Mouse (Mus musculus) bone marrow macrophage, adult 2 months (primary cell): ENCODE measurements around the gene Slain2. TPM values are rescaled to one million over a fixed set of nuclear protein-coding genes. Genes with fewer than 3 reads are reported as not detected.

Experiments used
- H3K27ac ChIP-seq: 2 replicates; pipeline ENCODE4 v1.5.1; 2012; ENCODE audit warnings: low read depth, low read length; ENCODE audit not compliant: insufficient read depth
- H3K4me1 ChIP-seq: 2 replicates; pipeline ENCODE4 v1.6.1; 2012; ENCODE audit warnings: low read length; ENCODE audit not compliant: control insufficient read depth, insufficient read depth
- H3K4me3 ChIP-seq: 2 replicates; pipeline ENCODE4 v1.5.1; 2012; ENCODE audit warnings: mild to moderate bottlenecking, low read length, moderate library complexity; ENCODE audit not compliant: insufficient read depth
- CTCF ChIP-seq: IDR thresholded peaks from 2 replicates; pipeline ENCODE4 v1.5.1; 2012; ENCODE audit warnings: low read depth, mild to moderate bottlenecking, low read length, moderate library complexity
- POLR2A ChIP-seq: IDR thresholded peaks from 2 replicates; pipeline ENCODE4 v1.6.1; 2012; ENCODE audit warnings: mild to moderate bottlenecking, low read depth, low read length, borderline replicate concordance
- polyA plus RNA-seq: library from polyadenylated mRNA; stranded (reverse); fragments of >200 nt; gene quantifications from 2 replicates; pipeline ENCODE4 v1.2.4, GENCODE M21; 2012; ENCODE audit not compliant: missing spikeins, insufficient read depth, insufficient read length

Gene Slain2
- polyA plus RNA-seq, 1 experiment = 39.0 TPM

DNA sequence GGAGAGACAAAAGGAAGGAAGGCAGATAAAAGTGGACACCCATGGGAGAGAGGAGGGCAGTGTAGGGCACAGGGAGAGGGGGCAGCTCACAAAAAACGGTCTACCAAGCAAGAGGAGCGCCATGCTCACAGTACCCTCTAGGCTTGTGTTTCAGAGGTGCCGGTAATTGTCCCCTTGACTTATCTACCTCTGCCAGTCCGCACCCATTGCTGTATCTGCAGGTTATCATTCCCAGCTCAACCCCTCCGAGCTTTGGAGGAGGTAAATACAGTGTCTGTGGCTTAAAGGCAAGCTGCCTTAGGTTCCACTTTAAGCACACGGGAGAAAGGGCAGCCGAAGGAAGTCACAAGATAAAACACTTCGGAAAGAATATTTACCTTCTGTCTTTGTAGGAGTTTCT, 14.8 kb upstream of the Slain2 start:
- Histone ChIP-seq H3K27ac (no peak overlapping the region), H3K4me1 (peaks cover 12% of the 10 kb centered on the region), H3K4me3 (no peak overlapping the region)
- TF ChIP-seq CTCF (no peak), POLR2A (no peak)

DNA sequence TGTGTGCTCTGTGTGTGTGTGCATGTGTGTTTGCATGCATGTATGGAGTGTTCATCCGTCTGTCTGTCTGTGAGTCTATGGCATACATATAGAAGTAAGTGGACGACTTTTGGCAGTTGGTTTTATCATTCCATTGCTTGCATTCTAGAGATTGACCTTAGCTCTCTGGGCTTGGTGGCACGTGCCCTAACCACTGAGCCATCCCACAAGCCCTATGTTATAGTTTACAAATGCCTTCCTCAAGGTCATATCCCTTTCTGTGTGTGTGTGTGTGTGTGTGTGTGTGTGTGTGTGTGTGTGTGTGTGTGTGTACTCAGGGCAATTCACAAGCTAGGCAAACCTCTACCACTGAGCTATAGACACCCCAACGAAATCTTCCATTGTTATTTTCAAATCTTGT, 12.2 kb upstream of the Slain2 start:
- peaks cover 17% of the 10 kb centered on the region for H3K4me1 ChIP-seq
- H3K27ac ChIP-seq = no peak overlapping the region
- TF ChIP-seq CTCF (no peak), POLR2A (no peak)
- H3K4me3 ChIP-seq = no peak overlapping the region

DNA sequence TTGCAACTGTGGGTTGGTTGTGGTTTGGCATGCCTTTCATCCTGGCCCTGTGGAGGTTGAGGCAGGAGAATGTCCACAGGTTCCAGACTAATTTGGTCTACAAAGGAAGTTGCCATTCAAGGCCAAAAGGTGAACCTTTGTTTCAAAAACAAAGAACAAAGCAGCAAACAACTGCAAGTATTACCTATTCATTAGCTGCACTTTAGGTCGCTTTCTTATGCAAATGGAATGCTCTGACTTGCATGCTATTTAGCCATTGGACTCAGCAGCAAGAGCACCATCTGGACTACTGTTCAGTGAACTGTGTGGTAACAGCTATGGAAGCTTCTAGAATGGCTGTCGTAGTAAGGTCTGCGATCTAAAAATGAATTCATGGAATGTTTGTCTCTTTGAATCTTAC, 11.8 kb upstream of the Slain2 start:
- Histone ChIP-seq H3K4me1 (peaks cover 14% of the 10 kb centered on the region), H3K4me3 (no peak overlapping the region), H3K27ac (no peak overlapping the region)
- TF ChIP-seq CTCF = no peak
- TF ChIP-seq POLR2A = no peak

DNA sequence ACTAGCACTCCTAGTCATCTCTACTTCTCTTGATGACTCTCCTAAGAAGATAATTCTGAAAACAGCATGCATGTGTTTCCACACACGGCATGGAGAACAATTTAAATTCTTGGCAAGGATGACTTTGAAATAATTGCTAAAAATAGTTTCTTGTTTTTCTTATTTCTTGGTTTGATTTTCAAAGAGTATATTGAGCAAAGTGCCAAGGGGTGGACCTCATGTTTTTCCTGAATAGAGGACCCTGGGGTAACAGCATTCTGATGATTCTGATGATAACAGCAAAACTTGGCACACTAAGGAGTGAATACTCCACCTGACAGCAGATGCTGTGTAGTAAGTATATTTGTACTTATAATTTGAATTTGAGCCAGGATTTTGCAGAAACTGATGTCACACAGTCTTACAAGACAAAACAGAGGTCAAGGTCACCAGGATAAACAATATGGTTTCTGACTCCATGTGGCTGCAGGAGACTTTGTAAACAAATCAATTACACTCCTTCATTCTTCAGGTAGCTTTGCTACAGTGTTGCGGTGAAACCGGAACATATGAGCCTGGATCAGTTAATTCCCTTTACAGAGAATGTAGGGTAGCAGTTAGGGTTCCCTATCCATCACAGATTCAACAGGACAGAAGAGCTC, 11.1 kb upstream of the Slain2 start:
- Histone ChIP-seq H3K4me1 (peaks cover 16% of the 10 kb centered on the region), H3K27ac (no peak overlapping the region), H3K4me3 (no peak overlapping the region)
- no peak for TF ChIP-seq POLR2A
- no peak for TF ChIP-seq CTCF

DNA sequence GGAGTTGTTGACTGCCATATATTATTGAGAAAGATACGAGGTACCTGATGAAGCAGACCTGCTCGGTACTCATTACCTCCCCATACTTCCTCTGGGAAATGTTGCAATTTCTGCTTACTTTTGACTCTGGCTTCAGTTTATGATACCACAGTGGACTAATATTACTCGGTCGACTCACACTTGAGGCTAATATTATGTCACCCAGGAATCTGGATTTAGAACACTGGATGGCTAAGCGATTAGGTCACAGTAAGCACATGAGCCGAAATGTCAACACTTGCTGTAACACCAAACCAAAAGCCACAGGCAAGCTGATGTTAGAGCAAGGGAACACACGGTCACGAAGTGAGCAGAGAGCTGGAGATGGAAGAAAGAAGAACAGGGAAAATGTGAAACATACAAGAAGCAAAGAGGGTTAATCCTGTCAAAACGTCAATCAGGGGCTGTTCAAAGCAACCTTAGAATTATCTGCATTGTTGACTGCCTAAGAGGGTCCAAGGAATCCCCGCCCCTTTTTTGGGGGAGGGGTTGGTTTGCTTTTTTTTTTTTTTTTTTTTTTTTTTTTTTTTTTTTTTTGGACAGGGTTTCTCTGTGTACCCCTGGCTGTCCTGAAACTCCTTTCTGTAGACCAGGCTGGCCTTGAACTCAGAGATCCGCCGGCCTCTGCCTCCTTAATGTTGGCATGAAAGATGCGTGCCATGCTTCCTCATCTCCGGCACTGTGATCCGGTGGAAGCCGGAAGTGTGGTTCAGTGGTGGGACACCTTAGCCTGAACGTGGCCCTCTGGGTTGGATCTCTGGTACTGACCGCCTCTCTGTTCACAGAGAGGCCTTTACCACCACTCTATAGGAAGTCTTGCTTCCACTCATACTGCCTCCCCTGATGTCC, 9.0 kb upstream of the Slain2 start:
- TF ChIP-seq CTCF (no peak), POLR2A (no peak)
- H3K4me1 ChIP-seq = peaks cover 21% of the 10 kb centered on the region
- H3K27ac ChIP-seq = peak overlapping the region; percentile 26
- peak overlapping the region; percentile 6; the same call in 1 of the 2 replicates for H3K4me3 ChIP-seq

DNA sequence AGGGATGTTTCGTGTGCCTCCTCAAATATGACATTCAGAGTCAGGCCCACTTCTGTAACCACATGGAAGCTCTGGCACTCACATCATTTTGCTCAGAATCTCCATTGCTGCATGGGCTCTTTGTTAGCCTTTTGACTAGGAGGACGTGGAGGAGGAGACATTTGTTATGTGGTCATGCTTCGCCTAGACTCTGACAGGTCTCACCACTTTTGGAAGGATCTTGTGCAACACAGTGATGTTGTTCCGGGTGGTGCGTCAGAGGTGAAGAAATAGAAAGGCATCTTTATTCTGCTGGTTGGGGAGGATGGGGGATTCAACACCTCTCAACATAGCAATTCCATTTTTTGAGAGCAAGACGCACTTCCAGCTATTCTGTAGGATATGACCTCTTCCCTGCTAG, 6.7 kb upstream of the Slain2 start:
- no peak overlapping the region for H3K4me3 ChIP-seq
- H3K4me1 ChIP-seq = peaks cover 25% of the 10 kb centered on the region
- H3K27ac ChIP-seq = no peak overlapping the region
- TF ChIP-seq CTCF (no peak), POLR2A (no peak)

DNA sequence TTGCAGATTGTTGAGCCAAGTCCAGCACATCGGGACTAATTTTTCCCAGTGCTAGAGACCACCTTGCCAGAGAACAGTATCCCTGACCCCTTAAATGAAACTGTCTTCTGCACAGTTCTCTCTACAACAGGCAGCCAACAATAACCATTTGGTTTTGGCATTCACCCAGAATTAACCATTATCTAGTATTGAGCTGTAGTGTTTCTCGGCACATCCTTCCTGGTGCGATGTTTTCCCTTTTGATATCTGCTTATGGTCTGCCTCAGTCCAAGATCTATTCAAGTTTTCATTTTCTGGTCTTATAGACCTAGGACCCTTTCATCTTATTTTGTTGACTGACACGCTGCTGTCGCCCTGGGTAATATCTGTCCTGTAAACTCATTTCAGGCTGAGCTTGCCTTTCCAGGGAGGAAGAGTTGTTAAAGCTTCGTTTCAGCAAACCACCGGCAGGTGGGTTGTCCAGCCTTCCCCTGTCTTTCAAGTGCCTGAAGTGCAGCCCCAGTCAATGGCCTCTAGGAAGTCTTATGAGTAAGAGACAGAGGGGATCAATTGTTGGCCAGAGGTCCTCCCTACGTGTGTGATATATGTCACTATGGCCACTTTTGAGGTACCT, 5.7 kb upstream of the Slain2 start:
- Histone ChIP-seq H3K4me1 (peaks cover 30% of the 10 kb centered on the region), H3K27ac (no peak overlapping the region), H3K4me3 (no peak overlapping the region)
- no peak for TF ChIP-seq CTCF
- TF ChIP-seq POLR2A = no peak

DNA sequence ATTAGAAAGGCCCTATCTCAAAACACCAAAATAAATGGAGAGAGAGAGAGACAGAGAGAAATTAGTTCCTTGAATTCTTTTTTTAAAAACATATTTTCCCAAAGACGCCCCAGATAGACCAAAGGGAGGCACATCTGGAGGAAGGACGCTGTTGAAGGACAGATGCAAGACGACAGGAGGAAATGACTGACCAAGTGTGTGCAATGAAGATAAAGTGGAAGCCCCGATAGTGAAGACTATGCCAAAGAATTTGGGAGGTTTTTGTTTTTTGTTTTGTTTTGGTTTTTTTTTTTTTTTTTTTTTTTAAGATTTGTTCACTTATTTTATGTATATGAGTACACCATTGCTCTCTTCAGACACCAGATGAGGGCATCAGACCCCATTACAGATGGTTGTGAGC, 4.7 kb upstream of the Slain2 start:
- TF ChIP-seq POLR2A = no peak
- no peak for TF ChIP-seq CTCF
- Histone ChIP-seq H3K27ac (no peak overlapping the region), H3K4me1 (peaks cover 26% of the 10 kb centered on the region), H3K4me3 (no peak overlapping the region)

DNA sequence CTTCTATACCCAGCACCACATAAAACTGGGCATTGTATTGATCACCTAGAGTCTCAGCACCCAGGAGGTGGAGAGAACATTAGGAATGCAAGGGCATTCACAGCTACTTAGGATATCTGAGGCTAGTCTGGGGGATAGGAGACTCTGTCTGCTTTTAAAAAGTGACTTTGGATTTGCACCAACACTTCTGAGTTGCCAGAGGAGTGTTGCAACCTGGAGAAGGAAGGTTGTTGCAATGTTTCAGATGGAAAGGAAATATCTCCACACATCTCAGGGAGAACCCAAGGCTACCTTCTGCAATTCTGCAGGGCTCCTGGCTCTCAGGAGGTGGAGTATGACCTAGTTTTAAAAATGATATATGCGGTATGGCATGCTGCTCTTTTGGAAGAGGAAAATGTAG, 3.7 kb upstream of the Slain2 start:
- Histone ChIP-seq H3K4me1 (peaks cover 25% of the 10 kb centered on the region), H3K27ac (no peak overlapping the region), H3K4me3 (no peak overlapping the region)
- no peak for TF ChIP-seq POLR2A
- no peak for TF ChIP-seq CTCF

DNA sequence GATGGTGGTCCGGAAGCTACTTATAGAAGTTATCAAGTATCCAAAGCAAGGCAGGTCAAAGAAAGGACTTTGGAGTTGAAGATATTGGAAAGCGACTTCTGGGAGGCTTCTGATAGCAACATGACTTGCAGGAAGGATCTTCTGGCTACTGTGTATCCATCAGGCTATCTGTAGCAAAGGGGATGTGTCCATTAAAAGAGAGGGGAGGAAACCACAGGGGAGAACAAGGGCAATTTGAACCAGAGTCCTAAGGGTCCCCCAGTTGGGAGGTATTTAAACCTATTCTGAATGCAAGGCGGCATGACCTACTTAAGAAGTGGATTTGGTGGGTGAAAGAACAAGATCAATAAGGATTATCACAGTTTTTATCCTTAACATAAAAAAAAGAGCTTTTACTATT, 2.8 kb upstream of the Slain2 start:
- TF ChIP-seq CTCF = no peak
- TF ChIP-seq POLR2A = no peak
- Histone ChIP-seq H3K4me1 (peaks cover 24% of the 10 kb centered on the region), H3K4me3 (no peak overlapping the region), H3K27ac (no peak overlapping the region)
